Mouse (Mus musculus) bone marrow macrophage, adult 2 months (primary cell): Measurements from ENCODE around the gene Gadd45gip1.

Source experiments
- CTCF ChIP-seq: IDR thresholded peaks from 2 replicates; pipeline ENCODE4 v1.5.1; 2012; ENCODE audit warnings: low read depth, mild to moderate bottlenecking, low read length, moderate library complexity
- POLR2A ChIP-seq: IDR thresholded peaks from 2 replicates; pipeline ENCODE4 v1.6.1; 2012; ENCODE audit warnings: mild to moderate bottlenecking, low read depth, low read length, borderline replicate concordance

- TF ChIP-seq POLR2A: no peak
- TF ChIP-seq CTCF: no peak
Observed at GRCm38 (mm10) chr8:84799999-84800831, 31.1 kb upstream of the Gadd45gip1 start, which contains the start of gene Nfix.
